Mouse (Mus musculus) induced T-regulatory cell, adult 2 months (primary cell): ENCODE measurements around the gene Fkbp4.
"Not testable (repeated sequence)": the region's sequence is repeated elsewhere in the genome, so short reads cannot be mapped to it uniquely, and the experiment has no call there.

Experiments
- DNase-seq: peaks from one replicate; pipeline ENCODE4 v3.0.0-alpha.2; 2012; ENCODE audit warnings: low read depth

Gene Fkbp4

DNA sequence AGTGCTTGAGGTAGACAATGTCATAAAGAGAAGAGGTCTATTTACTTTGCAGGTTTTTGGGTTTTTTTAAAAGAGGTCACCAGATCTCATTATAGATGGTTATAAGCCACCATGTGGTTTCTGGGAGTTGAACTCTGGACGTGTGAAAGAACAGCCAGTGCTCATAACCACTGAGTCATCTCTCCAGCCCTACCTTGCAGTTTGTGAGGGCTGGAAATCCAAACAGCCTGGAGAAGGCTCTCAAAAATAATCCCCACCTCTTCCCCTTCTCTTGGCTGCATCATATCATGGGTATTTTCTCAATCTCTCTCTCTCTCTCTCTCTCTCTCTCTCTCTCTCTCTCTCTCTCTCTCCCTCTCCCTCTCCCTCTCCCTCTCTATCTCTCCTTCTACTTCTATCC lies 47.8 kb downstream of the Fkbp4 start:
- DNase-seq = no peak

GRCm38 (mm10) chr6:128389185-128389584 lies 49.3 kb downstream of the Fkbp4 start:
- DNase-seq = no peak

DNA sequence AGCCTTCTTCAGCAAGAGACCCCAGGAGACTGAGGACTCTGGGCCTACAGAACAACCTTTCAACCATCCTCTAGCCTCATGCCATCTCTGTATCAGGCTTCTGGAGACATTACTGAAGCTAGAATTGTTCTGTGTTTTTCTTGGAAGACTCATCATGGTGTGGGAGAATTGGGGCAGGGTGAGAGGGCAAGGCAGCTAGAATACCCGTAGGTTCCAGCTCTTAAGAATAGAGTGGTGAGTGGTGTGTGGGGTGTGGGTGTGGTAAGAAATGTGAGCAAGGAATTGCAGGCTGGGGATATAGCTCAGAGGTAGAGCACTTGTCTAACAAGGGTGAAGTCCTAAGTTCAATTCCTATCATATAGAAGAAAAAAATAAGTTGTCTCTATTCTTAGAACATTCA lies 53.5 kb downstream of the Fkbp4 start:
- DNase-seq = no peak

DNA sequence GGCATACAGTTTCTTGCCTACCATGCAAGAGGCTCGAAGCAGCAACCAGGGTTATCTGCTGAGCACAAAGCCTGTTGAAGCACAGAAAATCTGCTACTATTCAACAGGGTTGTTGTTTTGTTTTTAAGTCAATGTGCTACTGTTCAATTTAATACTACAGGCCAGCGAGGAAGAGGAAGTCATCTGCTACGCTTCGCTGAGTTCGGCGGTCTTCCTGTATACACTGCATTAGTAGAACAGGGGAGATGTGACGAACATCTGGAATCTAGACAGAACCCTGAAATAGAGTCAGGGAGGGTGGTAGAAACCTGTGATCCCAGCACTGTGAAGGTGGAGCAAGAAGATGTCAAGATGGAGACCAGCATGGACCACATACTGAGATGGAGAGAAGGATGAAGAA lies 54.7 kb downstream of the Fkbp4 start:
- no peak for DNase-seq

DNA sequence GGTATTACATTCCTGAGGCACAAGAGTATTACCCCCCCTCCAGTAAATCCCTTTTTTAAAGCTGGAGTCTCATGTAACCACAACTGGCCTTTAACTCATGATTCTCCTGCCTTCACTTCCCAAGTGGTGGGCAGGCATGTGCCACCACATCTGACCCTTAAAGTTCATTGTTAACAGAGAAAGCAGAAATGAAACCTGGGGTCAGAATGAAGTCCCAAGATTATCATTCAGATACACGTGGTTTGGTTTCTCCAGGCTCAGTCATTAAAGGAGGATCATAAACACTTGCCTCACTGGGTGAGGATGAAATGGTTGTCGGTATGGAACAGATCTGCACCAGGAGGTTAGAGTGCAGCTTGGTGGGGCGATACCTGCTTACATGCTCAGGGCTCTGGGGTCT lies 57.2 kb downstream of the Fkbp4 start:
- no peak for DNase-seq

DNA sequence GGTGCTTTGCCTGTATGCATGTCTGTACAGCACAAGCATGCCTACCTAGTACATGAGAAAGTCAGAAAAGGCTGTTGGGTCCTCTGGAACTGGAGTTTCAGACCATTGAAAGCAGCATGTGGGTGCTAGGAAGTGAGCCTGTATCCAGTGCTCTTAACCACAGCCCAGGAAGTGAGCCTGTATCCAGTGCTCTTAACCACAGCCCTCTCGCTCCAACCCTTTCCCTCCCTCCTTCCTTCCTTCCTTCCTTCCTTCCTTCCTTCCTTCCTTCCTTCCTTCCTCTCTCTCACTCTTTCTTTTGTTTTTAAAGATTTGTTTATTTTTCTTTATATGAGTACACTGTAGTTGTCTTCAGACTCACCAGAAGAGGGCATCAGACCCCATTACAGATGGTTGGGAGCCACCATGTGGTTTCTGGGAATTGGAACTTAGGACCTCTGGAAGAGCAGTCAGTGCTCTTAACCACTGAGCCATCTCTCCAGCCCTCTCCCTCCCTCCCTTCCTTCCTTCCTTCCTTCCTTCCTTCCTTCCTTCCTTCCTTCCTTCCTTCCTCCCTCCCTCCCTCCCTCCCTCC lies 57.8 kb downstream of the Fkbp4 start:
- not testable (repeated sequence) for DNase-seq
